Mouse (Mus musculus) neural tube, embryonic 12.5 days (tissue): ENCODE measurements around the gene Gm20219. TPM values are rescaled to one million over a fixed set of nuclear protein-coding genes. Genes with fewer than 3 reads are reported as not detected.

Experiments used
- ATAC-seq: fragments of 200-750 bp; cut with Nextera tagmentation; 2 replicates; pipeline ENCODE4 v1.8.0; 2017; ENCODE audit warnings: low read depth, mild to moderate bottlenecking, moderate TSS enrichment, moderate library complexity; ENCODE audit not compliant: low FRiP score
- H3K27ac ChIP-seq: fragments of 300-500 bp; sonication (generic); 2 replicates; pipeline ENCODE4 v1.5.1; 2016
- H3K27me3 ChIP-seq: fragments of 300-500 bp; sonication (generic); replicated peaks from 2 replicates; pipeline ENCODE4 v1.6.1; 2016; ENCODE audit warnings: mild to moderate bottlenecking
- H3K36me3 ChIP-seq: fragments of 300-500 bp; sonication (generic); 2 replicates; pipeline ENCODE4 v1.6.1; 2016; ENCODE audit warnings: mild to moderate bottlenecking
- H3K4me1 ChIP-seq: fragments of 300-500 bp; sonication (generic); 2 replicates; pipeline ENCODE4 v1.6.1; 2016
- H3K4me2 ChIP-seq: fragments of 300-500 bp; sonication (generic); replicated peaks from 2 replicates; pipeline ENCODE4 v1.6.1; 2016; ENCODE audit warnings: mild to moderate bottlenecking
- H3K4me3 ChIP-seq: fragments of 300-500 bp; sonication (generic); 2 replicates; pipeline ENCODE4 v1.5.1; 2016
- H3K9ac ChIP-seq: fragments of 300-500 bp; sonication (generic); 2 replicates; pipeline ENCODE4 v1.6.1; 2016; ENCODE audit warnings: mild to moderate bottlenecking
- H3K9me3 ChIP-seq: fragments of 300-500 bp; sonication (generic); 2 replicates; pipeline ENCODE4 v1.6.1; 2016; ENCODE audit warnings: mild to moderate bottlenecking
- WGBS: fragments of 180-500 bp; shearing (Covaris S2); methylation state at CpG from one replicate; pipeline ENCODE4 v1.1.7; 2016; 5-methylcytosine and 5-hydroxymethylcytosine counted together
- polyA plus RNA-seq: library from polyadenylated mRNA; unstranded; fragments of >200 nt; fragmentation: Nextera tagmentation; extraction: Ambion mirVana; gene quantifications from 2 replicates; pipeline ENCODE4 v1.2.1, GENCODE M21; 2016

The Gm20219 gene
- polyA plus RNA-seq = 1.1 and 1.4 TPM in 2 replicates

- 78% methylated on average over 20 of the region's 20 CpGs for WGBS
Measured at GRCm38 (mm10) chr17:56554122-56554551, at the start of gene Gm20219. Gene Gm20219, minus strand, starts transcription at chr17:56554387.

GRCm38 (mm10) chr17:56604070-56604380, 49.8 kb upstream of the Gm20219 start:
- H3K27ac ChIP-seq = no peak overlapping the region
- no peak overlapping the region for H3K9ac ChIP-seq
- H3K4me3 ChIP-seq = no peak overlapping the region
- WGBS = 90% methylated on average over 9 of the region's 9 CpGs
- no peak for ATAC-seq
- H3K4me2 ChIP-seq = no peak overlapping the region
- no peaks in the 10 kb centered on the region for H3K27me3 ChIP-seq
- H3K36me3 ChIP-seq = peaks cover 85% of the 10 kb centered on the region
- no peaks in the 10 kb centered on the region for H3K9me3 ChIP-seq
- H3K4me1 ChIP-seq = peaks cover 8% of the 10 kb centered on the region

More at GRCm38 (mm10) chr17:56554122-56554551, at the start of gene Gm20219:
- Histone ChIP-seq H3K4me1 (peaks cover 24% of the 10 kb centered on the region), H3K36me3 (no peaks in the 10 kb centered on the region), H3K4me2 (no peak within 1 kb of the TSS), H3K4me3 (no peak within 1 kb of the TSS), H3K9me3 (no peaks in the 10 kb centered on the region), H3K27ac (no peak within 1 kb of the TSS), H3K9ac (no peak within 1 kb of the TSS; the same call in 1 of the 2 replicates), H3K27me3 (no peaks in the 10 kb centered on the region)
- ATAC-seq = no peak

GRCm38 (mm10) chr17:56603186-56604069, 49.2 kb upstream of the Gm20219 start:
- Histone ChIP-seq H3K27me3 (no peaks in the 10 kb centered on the region), H3K27ac (no peak overlapping the region), H3K9me3 (no peaks in the 10 kb centered on the region), H3K4me2 (no peak overlapping the region), H3K9ac (no peak overlapping the region), H3K4me3 (no peak overlapping the region), H3K36me3 (peaks cover 85% of the 10 kb centered on the region), H3K4me1 (peaks cover 2% of the 10 kb centered on the region; the same call in 1 of the 2 replicates)
- no peak for ATAC-seq
- WGBS = 94% methylated on average over 28 of the region's 28 CpGs

DNA sequence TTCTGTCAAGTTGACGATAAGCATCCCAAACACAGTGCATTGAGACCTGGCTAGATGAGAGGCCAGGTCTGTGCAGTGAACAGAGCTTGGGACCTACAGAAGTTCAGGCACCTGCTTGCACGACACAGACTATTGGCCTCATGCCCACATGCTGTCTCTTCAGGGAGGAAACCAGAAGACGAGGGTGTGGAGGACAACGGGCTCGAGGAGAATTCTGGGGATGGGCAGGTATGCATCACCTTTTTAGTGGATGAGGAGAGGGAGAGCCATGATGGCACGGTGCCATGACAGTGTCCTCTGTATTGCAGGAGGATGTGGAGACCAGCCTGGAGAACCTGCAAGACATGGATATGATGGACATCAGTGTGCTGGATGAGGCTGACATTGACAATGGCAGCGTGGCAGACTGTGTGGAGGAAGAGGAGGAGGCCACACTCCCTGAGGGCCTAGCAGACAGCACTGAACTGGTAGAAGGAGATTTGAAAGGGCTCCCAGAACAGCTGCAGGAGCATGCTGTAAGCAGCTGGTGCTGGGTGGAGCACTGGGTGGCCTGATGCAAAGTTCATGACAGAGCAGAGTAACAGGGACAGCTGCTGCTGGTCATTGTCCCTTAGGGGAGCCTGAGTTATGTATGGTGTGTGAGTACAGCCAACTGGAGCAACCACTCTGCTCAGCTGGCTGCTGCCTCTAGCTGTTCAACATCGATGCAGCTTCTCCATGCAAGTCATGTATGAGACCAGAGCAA, 39.5 kb upstream of the Gm20219 start:
- no peak overlapping the region for H3K4me2 ChIP-seq
- no peak for ATAC-seq
- peaks cover 95% of the 10 kb centered on the region for H3K36me3 ChIP-seq
- H3K9ac ChIP-seq = no peak overlapping the region
- no peak overlapping the region for H3K4me3 ChIP-seq
- H3K9me3 ChIP-seq = no peaks in the 10 kb centered on the region
- no peaks in the 10 kb centered on the region for H3K27me3 ChIP-seq
- no peak overlapping the region for H3K27ac ChIP-seq
- WGBS = 93% methylated on average over 8 of the region's 8 CpGs
- 0 out of 2 replicates have a peak, but pooled peaks cover 9% of the 10 kb centered on the region for H3K4me1 ChIP-seq

- Histone ChIP-seq H3K4me3 (no peak overlapping the region), H3K4me2 (no peak overlapping the region), H3K27me3 (no peaks in the 10 kb centered on the region), H3K9me3 (no peaks in the 10 kb centered on the region), H3K36me3 (peaks cover 99% of the 10 kb centered on the region), H3K4me1 (peaks cover 13% of the 10 kb centered on the region), H3K9ac (no peak overlapping the region), H3K27ac (no peak overlapping the region)
- ATAC-seq = no peak
Measured at GRCm38 (mm10) chr17:56592553-56592952, 38.4 kb upstream of the Gm20219 start.

GRCm38 (mm10) chr17:56588921-56589320, 34.7 kb upstream of the Gm20219 start:
- Histone ChIP-seq H3K27ac (no peak overlapping the region), H3K4me3 (no peak overlapping the region), H3K27me3 (no peaks in the 10 kb centered on the region), H3K4me2 (no peak overlapping the region), H3K9me3 (no peaks in the 10 kb centered on the region), H3K4me1 (peaks cover 31% of the 10 kb centered on the region), H3K9ac (no peak overlapping the region), H3K36me3 (peaks cover 77% of the 10 kb centered on the region)
- no peak for ATAC-seq
- WGBS = over 99% methylated on average over 4 of the region's 4 CpGs

GRCm38 (mm10) chr17:56587773-56588172, 33.6 kb upstream of the Gm20219 start:
- no peak overlapping the region for H3K4me2 ChIP-seq
- no peak overlapping the region for H3K27ac ChIP-seq
- ATAC-seq = no peak
- 88% methylated on average over 1 of the region's 1 CpGs for WGBS
- H3K4me1 ChIP-seq = peaks cover 41% of the 10 kb centered on the region
- H3K4me3 ChIP-seq = no peak overlapping the region
- H3K9me3 ChIP-seq = no peaks in the 10 kb centered on the region
- H3K36me3 ChIP-seq = peaks cover 69% of the 10 kb centered on the region
- no peaks in the 10 kb centered on the region for H3K27me3 ChIP-seq
- no peak overlapping the region for H3K9ac ChIP-seq

- Histone ChIP-seq H3K27ac (peak overlapping the region; percentile 59), H3K27me3 (no peaks in the 10 kb centered on the region), H3K36me3 (peaks cover 68% of the 10 kb centered on the region), H3K4me2 (peak overlapping the region; percentile 85), H3K4me3 (peak overlapping the region; percentile 89), H3K4me1 (peaks cover 57% of the 10 kb centered on the region), H3K9ac (peak overlapping the region; percentile 84), H3K9me3 (no peaks in the 10 kb centered on the region)
- whole genome bisulfite sequencing = under 1% methylated on average over 61 of the region's 61 CpGs
- ATAC-seq = peak; percentile 19
Measured at GRCm38 (mm10) chr17:56585171-56585821, 31.1 kb upstream of the Gm20219 start.

DNA sequence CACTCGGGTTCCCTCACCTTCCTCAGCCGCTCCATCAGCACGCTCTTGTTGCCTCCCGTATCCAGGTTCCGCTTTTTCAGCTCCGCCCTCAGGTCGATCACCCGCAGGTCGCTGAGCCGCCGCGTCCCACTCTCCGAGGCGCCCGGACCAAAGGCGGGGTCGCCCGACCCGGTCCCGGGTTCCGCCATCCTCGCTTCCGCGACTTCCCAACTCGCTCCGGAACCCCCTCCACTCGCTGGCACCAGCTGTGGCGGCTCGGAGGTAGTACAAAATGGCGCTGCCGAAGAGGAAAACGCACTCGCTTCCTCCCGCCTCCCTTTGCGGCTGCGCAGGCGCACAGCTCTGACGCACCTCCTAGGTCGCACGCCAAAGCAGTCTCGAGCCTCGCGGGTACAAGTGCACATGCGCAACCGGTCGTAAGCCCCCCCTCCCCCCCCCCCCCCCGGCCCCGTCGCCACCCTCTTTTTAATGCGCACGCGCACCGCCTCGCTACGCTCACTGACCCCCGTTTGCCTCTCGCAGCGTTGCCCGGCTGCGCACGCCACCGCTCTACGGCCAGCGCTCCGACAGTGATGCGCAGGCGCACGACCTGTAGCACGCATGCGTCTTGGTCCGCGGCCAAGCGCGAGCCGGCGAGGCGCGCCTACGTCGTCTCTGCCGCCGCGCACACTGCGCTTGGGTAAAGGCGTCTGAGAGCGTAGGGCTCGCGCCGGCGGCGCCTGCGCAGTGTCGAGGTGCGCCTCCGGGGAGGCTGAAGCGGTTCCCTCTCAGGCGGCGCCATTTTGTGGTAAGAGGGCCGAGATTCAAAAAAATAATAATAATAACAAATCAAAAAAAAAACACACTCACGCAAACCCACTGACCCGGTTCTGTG, 30.3 kb upstream of the Gm20219 start, which contains the start of the genes Safb2 and Safb:
Gene Safb2, minus strand, starts transcription at position 329 of the 874 bp plus-strand sequence.
Gene Safb, plus strand, starts transcription at position 569 of the 874 bp plus-strand sequence.
- H3K9me3 ChIP-seq = no peaks in the 10 kb centered on the region
- peak within 1 kb of the TSS; percentile 88 for H3K9ac ChIP-seq
- peak within 1 kb of the TSS; percentile 89 for H3K4me3 ChIP-seq
- peaks cover 53% of the 10 kb centered on the region for H3K4me1 ChIP-seq
- H3K36me3 ChIP-seq = peaks cover 68% of the 10 kb centered on the region
- under 1% methylated on average over 93 of the region's 101 CpGs for WGBS
- H3K27ac ChIP-seq = peak within 1 kb of the TSS; percentile 69
- H3K27me3 ChIP-seq = no peaks in the 10 kb centered on the region
- peak within 1 kb of the TSS; percentile 85 for H3K4me2 ChIP-seq
- ATAC-seq = peak; percentile 96

DNA sequence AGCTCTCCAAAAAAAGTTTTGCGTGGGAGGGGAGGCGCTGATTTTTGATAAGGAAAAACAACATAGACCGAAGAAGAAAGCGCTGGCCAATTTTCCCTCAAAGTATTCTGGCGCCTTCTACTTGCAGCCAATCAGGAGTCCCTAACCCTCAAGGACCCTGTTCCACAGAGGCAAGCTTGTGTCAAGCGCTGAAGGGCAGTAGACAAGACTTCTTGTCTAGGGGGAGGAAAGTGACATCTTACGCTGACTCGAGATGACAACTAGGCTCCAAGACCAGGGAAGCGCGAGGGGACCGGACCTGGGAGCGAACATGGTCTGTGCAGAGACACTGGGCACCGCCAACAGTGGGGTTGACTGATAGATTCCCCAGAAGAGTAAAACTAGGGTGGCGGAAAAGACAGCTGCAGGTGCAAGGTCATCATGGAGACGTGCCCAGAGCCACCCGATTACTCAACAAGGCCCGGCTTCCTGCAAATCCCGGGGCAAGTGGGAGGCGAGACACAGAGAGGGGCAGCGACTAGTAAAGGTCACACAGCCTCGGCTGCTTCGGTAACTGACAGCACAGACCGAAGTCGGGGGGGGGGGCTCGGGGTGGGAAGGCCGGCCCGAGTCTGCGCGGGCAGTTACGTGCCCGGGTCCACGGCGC, 29.5 kb upstream of the Gm20219 start:
- peak overlapping the region; percentile 89 for H3K4me3 ChIP-seq
- H3K27ac ChIP-seq = peak overlapping the region; percentile 69
- 4% methylated on average over 33 of the region's 33 CpGs for WGBS
- no peaks in the 10 kb centered on the region for H3K9me3 ChIP-seq
- H3K4me2 ChIP-seq = peak overlapping the region; percentile 74
- H3K4me1 ChIP-seq = peaks cover 53% of the 10 kb centered on the region
- H3K9ac ChIP-seq = peak overlapping the region; percentile 88
- H3K36me3 ChIP-seq = peaks cover 67% of the 10 kb centered on the region
- no peaks in the 10 kb centered on the region for H3K27me3 ChIP-seq
- no peak; the same call in 1 of the 2 replicates for ATAC-seq

GRCm38 (mm10) chr17:56583071-56583470, 28.9 kb upstream of the Gm20219 start:
- H3K9ac ChIP-seq = peak overlapping the region; percentile 88
- 74% methylated on average over 1 of the region's 1 CpGs for WGBS
- peak overlapping the region; percentile 89 for H3K4me3 ChIP-seq
- peak overlapping the region; percentile 74 for H3K4me2 ChIP-seq
- no peak for ATAC-seq
- H3K9me3 ChIP-seq = no peaks in the 10 kb centered on the region
- H3K4me1 ChIP-seq = peaks cover 53% of the 10 kb centered on the region
- peaks cover 67% of the 10 kb centered on the region for H3K36me3 ChIP-seq
- H3K27me3 ChIP-seq = no peaks in the 10 kb centered on the region
- H3K27ac ChIP-seq = no peak overlapping the region
